Mouse (Mus musculus) adrenal gland, postnatal 0 days (tissue): ENCODE measurements around the gene Nt5dc2. TPM values are rescaled to one million over a fixed set of nuclear protein-coding genes. Genes with fewer than 3 reads are reported as not detected.

Experiments
- polyA plus RNA-seq: library from polyadenylated mRNA; unstranded; fragments of >200 nt; fragmentation: Nextera tagmentation; extraction: Ambion mirVana; gene quantifications from 2 replicates; pipeline ENCODE4 v1.2.1, GENCODE M21; 2015

The Nt5dc2 gene
- polyA plus RNA-seq = 91.1 and 124 TPM in 2 replicates

GRCm38 (mm10) chr14:31130236-31131220, at the start of gene Nt5dc2:
Gene Nt5dc2, plus strand, starts transcription at chr14:31131053.

GRCm38 (mm10) chr14:31128826-31129219, 2.0 kb upstream of the Nt5dc2 start, which contains the start of gene Smim4:
Gene Smim4, minus strand, starts transcription at chr14:31128956.

GRCm38 (mm10) chr14:31168425-31168824, 37.6 kb downstream of the Nt5dc2 start, which contains the start of gene Stab1:
Gene Stab1, minus strand, starts transcription at chr14:31168641.

Other genes with a start within 250 kb of the Nt5dc2 start
- 12.1 and 20.6 TPM in 2 replicates for gene Itih4, start 244.6 kb upstream of the Nt5dc2 start, polyA plus RNA-seq
- 37.4 and 49.1 TPM in 2 replicates for gene Itih3, start 207.3 kb upstream of the Nt5dc2 start, polyA plus RNA-seq
- gene Itih1, start 187.8 kb upstream of the Nt5dc2 start, polyA plus RNA-seq = 4.4 and 5.1 TPM in 2 replicates
- gene Nek4, start 179.7 kb upstream of the Nt5dc2 start, polyA plus RNA-seq = 6.0 and 8.5 TPM in 2 replicates
- 83.1 and 91.9 TPM in 2 replicates for gene Glt8d1, start 129.7 kb upstream of the Nt5dc2 start, polyA plus RNA-seq
- 938 and 1,152 TPM in 2 replicates for gene Spcs1, start 129.4 kb upstream of the Nt5dc2 start, polyA plus RNA-seq
- 55.7 and 64.4 TPM in 2 replicates for gene Pbrm1, start 111.9 kb upstream of the Nt5dc2 start, polyA plus RNA-seq
- gene Gnl3, start 111.9 kb upstream of the Nt5dc2 start, polyA plus RNA-seq = 44.1 and 67.6 TPM in 2 replicates
- gene Smim4, start 2.1 kb upstream of the Nt5dc2 start, polyA plus RNA-seq = 228 and 387 TPM in 2 replicates
- 33.5 and 39.1 TPM in 2 replicates for gene Stab1, start 37.6 kb downstream of the Nt5dc2 start, polyA plus RNA-seq
- gene Tnnc1, start 77.3 kb downstream of the Nt5dc2 start, polyA plus RNA-seq = 5.5 and 6.1 TPM in 2 replicates
- gene Nisch, start 85.9 kb downstream of the Nt5dc2 start, polyA plus RNA-seq = 151 and 183 TPM in 2 replicates
- gene Sema3g, start 86.8 kb downstream of the Nt5dc2 start, polyA plus RNA-seq = 1.0 and 1.5 TPM in 2 replicates
- gene Phf7, start 120.3 kb downstream of the Nt5dc2 start, polyA plus RNA-seq = 14.6 and 16.4 TPM in 2 replicates
- gene Bap1, start 120.4 kb downstream of the Nt5dc2 start, polyA plus RNA-seq = 34.6 and 44.1 TPM in 2 replicates
- 2.4 and 3.7 TPM in 2 replicates for gene Dnah1, start 192.8 kb downstream of the Nt5dc2 start, polyA plus RNA-seq
- gene Capn7, start 205.6 kb downstream of the Nt5dc2 start, polyA plus RNA-seq = 28.5 and 34.7 TPM in 2 replicates